Mouse (Mus musculus) embryonic facial prominence, embryonic 11.5 days (tissue): Measurements from ENCODE around the gene Tmem167. TPM values are rescaled to one million over a fixed set of nuclear protein-coding genes. Genes with fewer than 3 reads are reported as not detected.

Source experiments
- ATAC-seq: fragments of 200-750 bp; cut with Nextera tagmentation; replicated peaks from 2 replicates; pipeline ENCODE4 v1.8.0; 2017; ENCODE audit warnings: low read depth; ENCODE audit not compliant: insufficient number of reproducible peaks, low FRiP score, low TSS enrichment
- DNase-seq: peaks from one replicate; pipeline ENCODE4 v3.0.0-alpha.2; 2015; ENCODE audit warnings: low spot score
- H3K27ac ChIP-seq: fragments of 300-500 bp; sonication (generic); replicated peaks from 2 replicates; pipeline ENCODE4 v1.5.1; 2014; ENCODE audit warnings: mild to moderate bottlenecking, low read depth, low read length, control low read depth
- H3K27me3 ChIP-seq: fragments of 300-500 bp; sonication (generic); 2 replicates; pipeline ENCODE4 v1.6.1; 2014; ENCODE audit warnings: mild to moderate bottlenecking, low read length, moderate library complexity, mixed read lengths; ENCODE audit not compliant: control insufficient read depth, insufficient read depth
- H3K36me3 ChIP-seq: fragments of 300-500 bp; sonication (generic); replicated peaks from 2 replicates; pipeline ENCODE4 v1.6.1; 2014; ENCODE audit warnings: low read depth, mild to moderate bottlenecking, low read length, moderate library complexity, mixed read lengths; ENCODE audit not compliant: control insufficient read depth, insufficient read depth
- H3K4me1 ChIP-seq: fragments of 300-500 bp; sonication (generic); 2 replicates; pipeline ENCODE4 v1.6.1; 2014; ENCODE audit warnings: low read length, mixed read lengths; ENCODE audit not compliant: control insufficient read depth, insufficient read depth
- H3K4me2 ChIP-seq: fragments of 300-500 bp; sonication (generic); 2 replicates; pipeline ENCODE4 v1.6.1; 2014; ENCODE audit warnings: low read depth, mild to moderate bottlenecking, control low read depth, low read length, moderate library complexity
- H3K4me3 ChIP-seq: fragments of 300-500 bp; sonication (generic); 2 replicates; pipeline ENCODE4 v1.5.1; 2014; ENCODE audit warnings: low read depth, low read length, control low read depth
- H3K9ac ChIP-seq: fragments of 300-500 bp; sonication (generic); replicated peaks from 2 replicates; pipeline ENCODE4 v1.6.1; 2014; ENCODE audit warnings: mild to moderate bottlenecking, control low read depth, low read length
- H3K9me3 ChIP-seq: fragments of 300-500 bp; sonication (generic); replicated peaks from 2 replicates; pipeline ENCODE4 v1.6.1; 2016; ENCODE audit warnings: mild to moderate bottlenecking, low read length, inconsistent platforms, mixed read lengths; ENCODE audit not compliant: control insufficient read depth
- WGBS: fragments of 180-500 bp; shearing (Covaris S2); extraction: QIAGEN DNeasy Blood & Tissue Kit; methylation state at CpG from one replicate; pipeline ENCODE4 v1.1.7; 2014; 5-methylcytosine and 5-hydroxymethylcytosine counted together
- polyA plus RNA-seq: library from polyadenylated mRNA; unstranded; fragments of >200 nt; fragmentation: Nextera tagmentation; extraction: Ambion mirVana; gene quantifications from 2 replicates; pipeline ENCODE4 v1.2.1, GENCODE M21; 2014

The Tmem167 gene
- polyA plus RNA-seq, 1 experiment from 2014 or later: 78.5 TPM

GRCm38 (mm10) chr13:90188021-90188420 is 99.1 kb downstream of the Tmem167 start:
- Histone ChIP-seq H3K27ac (no peak overlapping the region), H3K27me3 (no peaks in the 10 kb centered on the region), H3K9ac (no peak overlapping the region), H3K4me1 (no peaks in the 10 kb centered on the region), H3K4me3 (no peak overlapping the region), H3K9me3 (no peaks in the 10 kb centered on the region), H3K4me2 (no peak overlapping the region), H3K36me3 (no peaks in the 10 kb centered on the region)
- WGBS: 62% methylated on average over 1 of the region's 1 CpGs
- ATAC-seq (no peak), DNase-seq (peak; percentile 13)

GRCm38 (mm10) chr13:90191794-90192193 is 102.9 kb downstream of the Tmem167 start:
- WGBS: 25% methylated on average over 6 of the region's 6 CpGs
- H3K27me3 ChIP-seq: no peaks in the 10 kb centered on the region
- no peak overlapping the region for H3K4me3 ChIP-seq
- H3K4me2 ChIP-seq: no peak overlapping the region
- no peaks in the 10 kb centered on the region for H3K36me3 ChIP-seq
- no peak overlapping the region for H3K27ac ChIP-seq
- DNase-seq (peak; percentile 91), ATAC-seq (no peak)
- H3K9me3 ChIP-seq: no peaks in the 10 kb centered on the region
- no peak overlapping the region for H3K9ac ChIP-seq
- H3K4me1 ChIP-seq: no peaks in the 10 kb centered on the region

Other genes with a start within 250 kb of the Tmem167 start
- gene Xrcc4, start 485 bp downstream of the Tmem167 start, polyA plus RNA-seq: 10.7 and 13.6 TPM in 2 replicates